Mouse (Mus musculus) ES-E14 (cell line): ENCODE measurements at regions not wholly inside any gene's neighbourhood (a gene's known extent, or its start where the extent isn't known, plus 50 kb on each side); places are given as distances from the start of the nearest gene placed in this dataset.

Experiments used
- CHD2 ChIP-seq: IDR thresholded peaks from 2 replicates; pipeline ENCODE4 v1.6.1; 2014; ENCODE audit warnings: mild to moderate bottlenecking, low read depth, low read length, inconsistent platforms
- HCFC1 ChIP-seq: IDR thresholded peaks from 2 replicates; pipeline ENCODE4 v1.6.1; 2012; ENCODE audit warnings: low read length, inconsistent platforms, borderline replicate concordance; ENCODE audit not compliant: insufficient read depth
- MAFK ChIP-seq: IDR thresholded peaks from 2 replicates; pipeline ENCODE4 v1.6.1; 2014; ENCODE audit warnings: mild to moderate bottlenecking, low read depth, low read length, inconsistent platforms; ENCODE audit not compliant: insufficient read depth
- ZC3H11A ChIP-seq: IDR thresholded peaks from 2 replicates; pipeline ENCODE4 v1.6.1; 2012; ENCODE audit warnings: low read depth, mild to moderate bottlenecking, inconsistent platforms, low read length, borderline replicate concordance
- ZNF384 ChIP-seq: IDR thresholded peaks from 2 replicates; pipeline ENCODE4 v1.6.1; 2012; ENCODE audit warnings: low read depth, low read length, inconsistent platforms

DNA sequence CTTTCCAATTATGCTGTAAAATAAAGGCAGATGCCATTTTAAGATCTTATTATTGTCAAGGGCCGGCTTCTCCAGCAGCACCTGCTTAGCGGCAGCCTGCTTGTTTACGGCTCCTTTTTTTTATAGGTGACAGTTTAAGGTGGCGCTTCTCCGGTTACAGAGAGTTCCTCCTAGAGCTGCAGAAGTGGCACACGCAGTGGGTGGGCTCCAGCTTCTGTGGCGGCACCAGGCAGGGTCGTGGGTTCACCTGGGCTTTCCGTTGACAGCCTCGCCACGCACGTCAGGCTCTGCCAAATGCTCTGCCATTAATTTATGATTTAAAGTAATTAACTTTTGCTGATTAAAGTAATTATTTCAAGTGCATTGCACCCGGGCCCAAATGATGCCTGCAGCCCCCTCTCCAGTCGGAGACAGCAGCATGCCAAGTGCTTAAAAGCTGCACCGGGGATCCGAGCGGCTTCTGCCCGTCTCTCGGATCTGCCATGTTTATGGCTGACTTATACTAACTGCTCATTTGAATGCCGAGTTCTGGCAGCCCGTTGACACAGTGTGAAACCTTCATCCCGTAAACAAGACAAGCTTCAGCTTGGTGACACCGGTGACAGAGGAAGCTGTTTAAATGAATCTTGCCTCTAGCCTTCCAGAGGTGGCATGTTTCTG is 291.8 kb upstream of the Mki67 start:
- no peak for TF ChIP-seq HCFC1
- no peak for TF ChIP-seq ZC3H11A
- no peak for TF ChIP-seq CHD2
- no peak for TF ChIP-seq MAFK
- TF ChIP-seq ZNF384: no peak
